Mouse (Mus musculus): ENCODE data around the gene Ccr1. TPM values are rescaled to one million over a fixed set of nuclear protein-coding genes. Genes with fewer than 3 reads are reported as not detected.
A peak's percentile ranks its signal among the peaks of the same experiment; 100 is the strongest.
"Not testable (repeated sequence)": the region's sequence is repeated elsewhere in the genome, so short reads cannot be mapped to it uniquely, and the experiment has no call there.

The Ccr1 gene
- polyA plus RNA-seq, 1 experiment from 2014 or later: 0.51 TPM

GRCm38 (mm10) chr9:123928118-123928758, 40.3 kb downstream of the Ccr1 start:
- ATAC-seq (ENCODE audit: insufficient number of reproducible peaks, low FRiP score, low TSS enrichment, low read depth): no peak
- no peak overlapping the region for H3K4me2 ChIP-seq (ENCODE audit: low read depth, severe bottlenecking)

GRCm38 (mm10) chr9:123927281-123927960, 41.1 kb downstream of the Ccr1 start:
- no peak overlapping the region for H3K4me3 ChIP-seq (ENCODE audit: low read depth, low read length)
- DNase-seq (ENCODE audit: low spot score) (peak; percentile 23), ATAC-seq (ENCODE audit: insufficient number of reproducible peaks, low FRiP score, low TSS enrichment, low read depth) (no peak)

More at GRCm38 (mm10) chr9:123928118-123928758, 40.3 kb downstream of the Ccr1 start:
- H3K4me1 ChIP-seq (ENCODE audit: control insufficient read depth, insufficient read depth, low read length): 0 out of 2 replicates have a peak, but pooled peaks cover 10% of the 10 kb centered on the region
- no peak overlapping the region for H3K4me3 ChIP-seq (ENCODE audit: low read depth, low read length)
- 46% methylated on average over 12 of the region's 12 CpGs for WGBS
- H3K36me3 ChIP-seq (ENCODE audit: control insufficient read depth, insufficient read depth, low read length): no peaks in the 10 kb centered on the region
- H3K27ac ChIP-seq (replicated peaks; ENCODE audit: low read depth, low read length): no peak overlapping the region
- H3K9ac ChIP-seq (ENCODE audit: low read length): no peak overlapping the region
- DNase-seq (ENCODE audit: low spot score): peak; percentile 34
- H3K9me3 ChIP-seq (ENCODE audit: control insufficient read depth, low read length): no peaks in the 10 kb centered on the region
- peaks cover 9% of the 10 kb centered on the region; the same call in 1 of the 2 replicates for H3K27me3 ChIP-seq (ENCODE audit: control insufficient read depth, insufficient read depth, low read length)

GRCm38 (mm10) chr9:123926041-123926440, 42.5 kb downstream of the Ccr1 start:
- DNase-seq (ENCODE audit: low spot score): peak; percentile 68
- H3K27ac ChIP-seq (replicated peaks; ENCODE audit: low read depth, low read length); H3K9ac ChIP-seq (ENCODE audit: low read length); ATAC-seq (ENCODE audit: insufficient number of reproducible peaks, low FRiP score, low TSS enrichment, low read depth); H3K9me3 ChIP-seq (ENCODE audit: control insufficient read depth, low read length); H3K4me3 ChIP-seq (ENCODE audit: low read depth, low read length); H3K36me3 ChIP-seq (ENCODE audit: control insufficient read depth, insufficient read depth, low read length): not testable (repeated sequence)
- WGBS: 9% methylated on average over 5 of the region's 5 CpGs
- Histone ChIP-seq H3K4me2 (ENCODE audit: low read depth, severe bottlenecking) (peak overlapping the region; percentile 24; the same call in 1 of the 2 replicates), H3K4me1 (ENCODE audit: control insufficient read depth, insufficient read depth, low read length) (0 out of 2 replicates have a peak, but pooled peaks cover 10% of the 10 kb centered on the region), H3K27me3 (ENCODE audit: control insufficient read depth, insufficient read depth, low read length) (peaks cover 12% of the 10 kb centered on the region; the same call in 1 of the 2 replicates)

More at GRCm38 (mm10) chr9:123927281-123927960, 41.1 kb downstream of the Ccr1 start:
- Histone ChIP-seq H3K4me1 (ENCODE audit: control insufficient read depth, insufficient read depth, low read length) (0 out of 2 replicates have a peak, but pooled peaks cover 10% of the 10 kb centered on the region), H3K36me3 (ENCODE audit: control insufficient read depth, insufficient read depth, low read length) (no peaks in the 10 kb centered on the region), H3K9ac (ENCODE audit: low read length) (no peak overlapping the region; the same call in 1 of the 2 replicates), H3K27ac (replicated peaks; ENCODE audit: low read depth, low read length) (no peak overlapping the region), H3K9me3 (ENCODE audit: control insufficient read depth, low read length) (no peaks in the 10 kb centered on the region), H3K27me3 (ENCODE audit: control insufficient read depth, insufficient read depth, low read length) (peaks cover 12% of the 10 kb centered on the region; the same call in 1 of the 2 replicates), H3K4me2 (ENCODE audit: low read depth, severe bottlenecking) (no peak overlapping the region; the same call in 1 of the 2 replicates)
- WGBS: 42% methylated on average over 16 of the region's 16 CpGs

DNA sequence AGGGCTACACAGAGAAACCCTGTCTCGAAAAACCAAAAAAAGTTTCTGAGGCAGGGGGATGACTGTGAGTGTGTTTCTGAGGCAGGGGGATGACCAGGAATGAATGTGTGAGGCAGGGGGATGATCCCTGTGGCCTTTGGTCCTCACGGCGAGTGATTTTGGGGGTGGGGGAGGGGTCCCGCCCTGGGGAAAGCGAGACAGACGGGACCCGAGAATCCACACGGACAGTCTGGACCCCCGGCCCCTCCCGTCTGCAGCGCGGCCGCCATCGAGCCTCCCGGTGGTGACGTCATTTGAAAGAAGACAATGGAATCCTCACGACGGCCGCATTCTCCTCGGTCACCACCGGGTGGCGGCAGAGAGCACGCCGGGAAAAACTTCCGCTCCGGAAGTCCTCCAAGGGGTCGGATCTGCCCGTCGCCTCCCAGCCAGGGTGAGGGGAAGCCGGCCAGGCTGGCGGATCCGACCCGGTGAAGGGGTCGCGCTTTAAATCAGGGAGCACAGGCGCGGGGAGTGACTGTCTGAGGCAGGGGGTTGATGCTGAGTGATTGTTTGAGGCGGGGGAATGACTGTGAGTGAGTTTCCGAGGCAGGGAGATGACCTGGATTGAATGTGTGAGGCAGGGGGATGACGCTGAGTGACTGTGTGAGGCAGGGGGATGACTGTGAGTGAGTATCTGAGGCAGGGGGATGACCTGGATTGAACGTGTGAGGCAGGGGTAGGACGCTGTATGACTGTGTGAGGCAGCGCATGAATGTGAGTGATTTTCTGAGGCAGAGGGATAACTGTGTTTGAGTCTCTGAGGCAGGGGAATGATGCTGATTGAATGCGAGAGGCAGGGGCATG, 43.2 kb downstream of the Ccr1 start:
- peak overlapping the region; percentile 82 for H3K4me2 ChIP-seq (ENCODE audit: low read depth, severe bottlenecking)
- 0 out of 2 replicates have a peak, but pooled peaks cover 10% of the 10 kb centered on the region for H3K4me1 ChIP-seq (ENCODE audit: control insufficient read depth, insufficient read depth, low read length)
- ATAC-seq (ENCODE audit: insufficient number of reproducible peaks, low FRiP score, low TSS enrichment, low read depth) (peak; percentile 89), DNase-seq (ENCODE audit: low spot score) (peak; percentile 85)
- 6% methylated on average over 40 of the region's 44 CpGs for WGBS
- peak overlapping the region; percentile 56; the same call in 1 of the 2 replicates for H3K27ac ChIP-seq (replicated peaks; ENCODE audit: low read depth, low read length)
- no peaks in the 10 kb centered on the region for H3K9me3 ChIP-seq (ENCODE audit: control insufficient read depth, low read length)
- H3K9ac ChIP-seq (ENCODE audit: low read length): peak overlapping the region; percentile 74
- H3K27me3 ChIP-seq (ENCODE audit: control insufficient read depth, insufficient read depth, low read length): peaks cover 12% of the 10 kb centered on the region; the same call in 1 of the 2 replicates
- H3K36me3 ChIP-seq (ENCODE audit: control insufficient read depth, insufficient read depth, low read length): no peaks in the 10 kb centered on the region
- H3K4me3 ChIP-seq (ENCODE audit: low read depth, low read length): peak overlapping the region; percentile 51

- Histone ChIP-seq H3K36me3 (ENCODE audit: control insufficient read depth, insufficient read depth, low read length) (no peaks in the 10 kb centered on the region), H3K27ac (replicated peaks; ENCODE audit: low read depth, low read length) (peak overlapping the region; percentile 56; the same call in 1 of the 2 replicates), H3K9ac (ENCODE audit: low read length) (peak overlapping the region; percentile 74), H3K27me3 (ENCODE audit: control insufficient read depth, insufficient read depth, low read length) (peaks cover 12% of the 10 kb centered on the region; the same call in 1 of the 2 replicates), H3K4me1 (ENCODE audit: control insufficient read depth, insufficient read depth, low read length) (0 out of 2 replicates have a peak, but pooled peaks cover 10% of the 10 kb centered on the region), H3K9me3 (ENCODE audit: control insufficient read depth, low read length) (no peaks in the 10 kb centered on the region), H3K4me2 (ENCODE audit: low read depth, severe bottlenecking) (peak overlapping the region; percentile 82), H3K4me3 (ENCODE audit: low read depth, low read length) (peak overlapping the region; percentile 51)
- WGBS: 1% methylated on average over 36 of the region's 49 CpGs
- DNase-seq (ENCODE audit: low spot score): peak; percentile 86
- peak; percentile 85 for ATAC-seq (ENCODE audit: insufficient number of reproducible peaks, low FRiP score, low TSS enrichment, low read depth)
Observed at GRCm38 (mm10) chr9:123924589-123925066, 43.9 kb downstream of the Ccr1 start.

GRCm38 (mm10) chr9:123924035-123924434, 44.5 kb downstream of the Ccr1 start:
- Histone ChIP-seq H3K4me1 (ENCODE audit: control insufficient read depth, insufficient read depth, low read length) (0 out of 2 replicates have a peak, but pooled peaks cover 10% of the 10 kb centered on the region), H3K4me2 (ENCODE audit: low read depth, severe bottlenecking) (peak overlapping the region; percentile 82), H3K27me3 (ENCODE audit: control insufficient read depth, insufficient read depth, low read length) (peaks cover 12% of the 10 kb centered on the region; the same call in 1 of the 2 replicates)
- H3K36me3 ChIP-seq (ENCODE audit: control insufficient read depth, insufficient read depth, low read length); H3K9ac ChIP-seq (ENCODE audit: low read length); H3K4me3 ChIP-seq (ENCODE audit: low read depth, low read length); H3K9me3 ChIP-seq (ENCODE audit: control insufficient read depth, low read length); H3K27ac ChIP-seq (replicated peaks; ENCODE audit: low read depth, low read length): not testable (repeated sequence)
- ATAC-seq (ENCODE audit: insufficient number of reproducible peaks, low FRiP score, low TSS enrichment, low read depth) (peak; percentile 13; the same call in 1 of the 2 replicates), DNase-seq (ENCODE audit: low spot score) (peak; percentile 79)
- 0% methylated on average over 11 of the region's 11 CpGs for WGBS

GRCm38 (mm10) chr9:123923146-123923991, 45.1 kb downstream of the Ccr1 start:
- Histone ChIP-seq H3K9me3 (ENCODE audit: control insufficient read depth, low read length) (no peaks in the 10 kb centered on the region), H3K4me1 (ENCODE audit: control insufficient read depth, insufficient read depth, low read length) (0 out of 2 replicates have a peak, but pooled peaks cover 10% of the 10 kb centered on the region), H3K27me3 (ENCODE audit: control insufficient read depth, insufficient read depth, low read length) (peaks cover 12% of the 10 kb centered on the region; the same call in 1 of the 2 replicates), H3K36me3 (ENCODE audit: control insufficient read depth, insufficient read depth, low read length) (no peaks in the 10 kb centered on the region), H3K9ac (ENCODE audit: low read length) (no peak overlapping the region), H3K4me3 (ENCODE audit: low read depth, low read length) (peak overlapping the region; percentile 23), H3K27ac (replicated peaks; ENCODE audit: low read depth, low read length) (no peak overlapping the region), H3K4me2 (ENCODE audit: low read depth, severe bottlenecking) (peak overlapping the region; percentile 40)
- DNase-seq (ENCODE audit: low spot score) (peak; percentile 54), ATAC-seq (ENCODE audit: insufficient number of reproducible peaks, low FRiP score, low TSS enrichment, low read depth) (0 out of 2 replicates have a peak, but pooled peaks have one; percentile 1)
- under 1% methylated on average over 50 of the region's 53 CpGs for WGBS

Measured in limb, embryonic 11.5 days (tissue).